Mouse (Mus musculus) right cerebral cortex, postnatal 4 days (tissue): ENCODE measurements at regions not wholly inside any gene's neighbourhood (a gene's known extent, or its start where the extent isn't known, plus 50 kb on each side); places are given as distances from the start of the nearest gene placed in this dataset.

ENCODE experiments used
- DNase-seq: peaks from one replicate; pipeline ENCODE4 v3.0.0-alpha.2; 2022

DNA sequence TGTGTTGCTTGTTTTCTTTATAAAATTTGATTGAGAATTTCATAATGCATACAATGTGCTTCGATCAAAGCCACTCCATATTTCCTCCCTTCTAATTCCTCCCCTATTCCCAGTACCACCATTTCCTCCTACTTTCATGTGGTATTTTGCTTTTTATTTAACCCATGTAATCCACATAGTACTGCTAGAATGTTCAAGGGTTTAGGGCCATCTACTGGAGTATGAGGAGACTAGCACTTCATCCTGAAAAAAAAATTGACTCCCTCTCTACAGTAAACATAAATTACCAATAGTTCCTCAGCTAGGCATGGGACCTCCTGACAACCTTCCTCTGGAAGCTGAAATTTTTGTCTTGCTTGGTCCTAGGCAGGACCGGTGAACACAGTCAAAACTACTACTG, 163.0 kb downstream of the Gpr165 start:
- no peak for DNase-seq

DNA sequence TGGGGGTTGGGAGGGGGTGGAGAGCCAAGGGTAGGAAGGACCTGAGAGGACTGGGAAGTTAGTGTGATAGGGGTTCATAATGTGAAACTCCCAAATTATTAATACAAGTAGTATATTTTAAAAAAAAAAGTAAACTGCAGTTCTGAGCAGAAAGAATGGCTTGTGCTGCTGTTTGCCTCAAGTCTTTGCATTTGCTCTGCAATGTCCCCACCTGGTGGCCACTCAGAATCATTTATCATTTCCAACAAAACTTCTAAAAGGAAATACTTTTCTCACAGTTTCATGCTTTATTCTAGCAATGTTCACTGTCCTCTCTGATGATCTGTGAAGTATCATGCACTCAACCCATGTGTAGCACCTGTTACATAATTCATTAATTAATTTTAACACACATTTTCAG, 165.5 kb downstream of the Gpr165 start:
- DNase-seq: peak; percentile 56

DNA sequence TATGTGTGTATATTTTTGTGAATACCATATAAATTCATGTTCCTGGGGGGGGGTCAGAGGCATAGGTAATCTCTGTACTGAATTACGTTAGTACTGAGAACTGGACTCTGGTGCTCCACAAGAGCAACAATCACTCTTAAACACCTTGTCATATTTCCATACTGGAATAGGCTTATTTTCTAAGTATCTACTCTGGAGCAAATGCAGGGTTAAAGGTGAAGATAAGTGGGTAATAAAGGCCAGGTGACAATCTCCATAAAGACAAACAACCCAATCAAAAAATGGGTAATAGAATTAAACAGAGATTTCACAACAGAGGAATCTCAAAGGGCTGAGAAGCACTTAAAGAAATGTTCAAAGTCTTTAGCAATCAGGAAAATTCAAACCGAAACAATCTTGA, 165.9 kb downstream of the Gpr165 start:
- no peak for DNase-seq

DNA sequence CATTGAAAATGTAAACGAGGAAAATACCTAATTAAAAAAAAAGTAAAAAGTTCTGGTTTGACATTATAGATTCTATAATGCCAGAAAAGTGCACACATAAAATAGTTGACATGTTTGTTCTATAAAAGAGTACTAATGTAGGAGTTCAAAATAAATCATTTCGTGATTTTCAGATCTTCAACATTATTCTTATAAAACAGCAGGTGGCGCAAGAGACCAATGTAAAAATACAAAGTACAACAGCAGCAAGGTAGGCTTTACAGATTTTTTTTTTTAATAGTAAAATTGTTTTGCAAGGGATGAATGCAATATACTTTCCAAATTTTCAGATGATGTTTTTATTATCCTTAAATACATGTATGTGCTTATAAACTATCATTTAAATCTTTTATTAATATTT, 171.8 kb upstream of the Pgr15l start:
- DNase-seq: no peak
